Mouse (Mus musculus): ENCODE results near the gene Ntsr1.

Ntsr1 gene

GRCm38 (mm10) chr2:180506281-180506680, 6.5 kb downstream of the Ntsr1 start:
- no peak for DNase-seq (ENCODE audit: extremely low spot score, low read depth, low spot score)

DNA sequence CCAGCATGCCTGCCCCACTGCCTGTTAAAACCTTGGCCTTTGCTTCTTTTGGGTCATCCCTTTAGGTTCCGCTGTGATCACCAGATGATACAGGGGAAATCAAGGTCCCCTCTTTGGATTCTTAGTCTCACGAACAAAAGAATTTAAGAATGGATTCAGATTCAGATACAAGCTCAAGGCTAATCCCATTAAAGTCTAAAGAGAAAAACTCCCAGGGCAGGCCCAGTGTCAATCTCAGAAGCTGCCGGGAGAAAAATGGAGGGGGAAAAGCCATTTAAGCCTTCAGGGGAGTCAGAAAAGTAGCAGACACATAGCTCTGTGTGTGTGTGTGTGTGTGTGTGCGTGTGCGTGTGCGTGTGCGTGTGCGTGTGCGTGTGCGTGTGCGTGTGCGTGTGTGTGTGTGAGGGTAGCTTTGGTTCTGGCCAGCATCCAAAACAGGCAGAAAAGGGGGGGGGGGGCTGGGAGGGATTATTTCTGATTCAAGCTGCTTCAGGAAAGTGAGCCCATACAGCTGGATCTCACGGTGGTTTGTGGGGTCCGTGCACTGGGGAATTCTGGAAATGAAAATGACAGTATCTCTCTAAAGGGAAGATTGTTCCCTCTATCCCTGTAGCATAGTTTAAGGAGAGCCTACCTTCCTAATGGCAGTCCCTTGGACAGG, 8.8 kb downstream of the Ntsr1 start:
- DNase-seq (ENCODE audit: extremely low spot score, low read depth, low spot score), result no peak

DNA sequence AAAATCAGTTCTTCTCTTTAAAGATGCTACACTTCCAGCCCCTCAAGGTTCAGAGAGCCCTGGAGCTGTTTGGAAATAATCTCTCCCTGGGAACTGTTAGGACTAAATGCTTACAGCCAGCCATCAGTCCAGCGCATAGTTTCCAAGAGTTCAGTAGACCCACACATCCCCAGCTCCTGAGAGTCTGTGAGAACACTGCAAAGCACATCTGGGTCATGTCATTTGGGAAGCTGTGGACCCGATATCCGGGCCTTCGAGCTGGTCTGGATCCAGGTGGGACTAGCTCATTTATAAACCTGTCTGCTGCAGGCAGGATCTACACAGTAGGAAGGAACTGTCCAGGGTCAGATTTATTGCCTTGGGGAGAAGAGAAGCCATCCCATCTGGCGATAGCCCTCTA, 11.1 kb downstream of the Ntsr1 start:
- DNase-seq (ENCODE audit: extremely low spot score, low read depth, low spot score), result no peak

- DNase-seq (ENCODE audit: extremely low spot score, low read depth, low spot score), result peak; percentile 26
Measured at GRCm38 (mm10) chr2:180511875-180512661, 12.3 kb downstream of the Ntsr1 start.

DNA sequence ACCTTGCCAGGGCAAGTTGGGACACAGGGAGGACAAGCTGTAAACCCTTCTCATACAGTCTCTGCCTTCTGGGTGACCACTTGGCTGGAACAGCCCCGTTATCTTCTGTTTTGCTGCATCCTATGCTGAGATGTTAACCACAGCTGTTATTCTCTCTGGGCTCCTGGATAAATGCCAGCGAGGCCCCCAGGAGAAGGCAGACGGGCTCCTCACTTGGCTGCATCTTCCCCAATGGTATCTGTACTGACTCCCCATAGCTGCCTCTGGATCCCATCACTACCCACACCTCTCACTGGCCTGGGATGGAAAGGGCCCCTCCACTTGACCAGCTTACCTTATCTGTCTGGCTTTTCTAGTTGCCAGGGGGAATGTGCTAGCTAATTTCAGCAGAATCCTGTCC, 13.2 kb downstream of the Ntsr1 start:
- DNase-seq (ENCODE audit: extremely low spot score, low read depth, low spot score), result no peak

- DNase-seq (ENCODE audit: extremely low spot score, low read depth, low spot score), result no peak
Measured at GRCm38 (mm10) chr2:180513835-180514234, 14.1 kb downstream of the Ntsr1 start.

GRCm38 (mm10) chr2:180521437-180522221, 21.9 kb downstream of the Ntsr1 start:
- DNase-seq (ENCODE audit: extremely low spot score, low read depth, low spot score), result no peak

GRCm38 (mm10) chr2:180522825-180523224, 23.0 kb downstream of the Ntsr1 start:
- no peak for DNase-seq (ENCODE audit: extremely low spot score, low read depth, low spot score)

DNA sequence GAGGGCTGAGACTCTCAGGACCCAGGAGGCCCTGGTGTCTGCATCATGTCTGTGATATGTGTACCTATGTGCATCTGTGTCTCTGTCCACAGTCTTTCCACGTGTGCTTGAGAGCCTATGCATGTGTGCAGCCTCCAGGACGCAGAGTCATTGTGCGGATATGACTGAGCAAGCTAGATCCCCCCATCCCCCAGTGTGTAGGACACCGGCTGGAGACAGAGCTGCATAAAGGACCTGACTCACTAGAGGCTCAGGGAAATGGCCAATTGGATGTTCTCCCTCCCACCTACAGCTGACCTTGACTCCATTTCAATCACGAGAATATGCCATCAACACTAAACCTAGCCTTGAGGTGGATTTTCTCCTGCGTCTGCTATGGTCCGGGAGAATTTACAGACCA, 27.7 kb downstream of the Ntsr1 start:
- no peak for DNase-seq (ENCODE audit: extremely low spot score, low read depth, low spot score)

DNA sequence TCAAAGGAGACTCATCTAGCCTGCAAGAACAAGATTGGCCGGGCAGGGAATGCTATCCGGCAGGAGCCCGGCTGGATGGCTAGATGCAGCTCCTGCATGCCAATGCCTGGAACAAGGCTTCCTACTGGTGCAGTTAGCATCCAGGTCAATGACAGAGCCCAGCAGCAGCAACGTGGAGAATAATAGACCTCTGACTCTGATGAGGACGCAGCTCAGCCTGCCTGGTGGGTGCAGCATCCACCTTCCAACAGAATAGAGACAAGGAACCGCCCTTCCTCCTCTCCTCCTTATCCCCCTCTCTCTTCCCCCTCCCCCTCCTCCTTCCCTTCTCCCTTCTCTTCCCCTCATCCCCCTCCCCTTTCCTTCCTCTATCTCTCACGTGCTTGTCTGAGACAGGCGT, 28.1 kb downstream of the Ntsr1 start:
- DNase-seq (ENCODE audit: extremely low spot score, low read depth, low spot score), result no peak

DNA sequence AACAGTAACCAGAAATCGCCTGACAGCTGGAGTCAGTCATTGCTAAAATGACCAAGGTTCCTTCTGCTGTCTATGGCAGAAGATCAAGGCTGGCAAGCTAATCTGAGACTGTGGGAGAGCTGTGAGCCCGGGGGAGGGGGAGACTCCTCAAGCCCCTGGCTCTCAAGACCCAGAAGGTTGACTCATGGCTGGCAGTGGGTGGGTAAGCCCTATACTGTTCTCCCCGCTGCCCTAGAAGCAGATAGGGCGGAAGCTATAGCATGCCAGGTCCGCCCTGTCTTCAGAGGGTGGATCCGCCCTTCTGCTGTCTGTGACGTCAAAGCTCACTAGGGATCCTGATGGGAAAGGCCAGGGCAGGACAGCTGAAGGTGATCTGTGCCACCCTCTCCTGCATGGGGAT, 30.4 kb downstream of the Ntsr1 start:
- DNase-seq (ENCODE audit: extremely low spot score, low read depth, low spot score), result no peak

DNA sequence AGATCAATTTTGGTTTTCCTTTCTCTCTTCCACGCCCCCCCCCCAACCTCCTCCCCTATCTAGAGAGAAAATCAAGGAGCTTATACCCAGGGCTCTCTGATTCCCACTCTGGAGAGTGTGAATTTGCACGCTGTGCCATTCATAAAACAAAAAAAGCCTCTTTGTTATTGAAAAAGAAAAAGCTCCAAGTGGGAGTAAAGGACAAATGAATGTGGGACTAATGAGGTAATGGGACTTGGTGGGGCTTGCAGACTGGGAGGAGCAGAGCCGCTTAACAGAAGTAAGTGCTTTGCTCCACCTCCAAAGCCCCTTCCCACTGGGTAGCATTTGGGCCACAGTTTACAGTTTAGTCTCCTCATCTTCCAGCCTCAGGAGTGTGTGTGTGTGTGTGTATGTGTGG, 30.8 kb downstream of the Ntsr1 start:
- no peak for DNase-seq (ENCODE audit: extremely low spot score, low read depth, low spot score)

DNA sequence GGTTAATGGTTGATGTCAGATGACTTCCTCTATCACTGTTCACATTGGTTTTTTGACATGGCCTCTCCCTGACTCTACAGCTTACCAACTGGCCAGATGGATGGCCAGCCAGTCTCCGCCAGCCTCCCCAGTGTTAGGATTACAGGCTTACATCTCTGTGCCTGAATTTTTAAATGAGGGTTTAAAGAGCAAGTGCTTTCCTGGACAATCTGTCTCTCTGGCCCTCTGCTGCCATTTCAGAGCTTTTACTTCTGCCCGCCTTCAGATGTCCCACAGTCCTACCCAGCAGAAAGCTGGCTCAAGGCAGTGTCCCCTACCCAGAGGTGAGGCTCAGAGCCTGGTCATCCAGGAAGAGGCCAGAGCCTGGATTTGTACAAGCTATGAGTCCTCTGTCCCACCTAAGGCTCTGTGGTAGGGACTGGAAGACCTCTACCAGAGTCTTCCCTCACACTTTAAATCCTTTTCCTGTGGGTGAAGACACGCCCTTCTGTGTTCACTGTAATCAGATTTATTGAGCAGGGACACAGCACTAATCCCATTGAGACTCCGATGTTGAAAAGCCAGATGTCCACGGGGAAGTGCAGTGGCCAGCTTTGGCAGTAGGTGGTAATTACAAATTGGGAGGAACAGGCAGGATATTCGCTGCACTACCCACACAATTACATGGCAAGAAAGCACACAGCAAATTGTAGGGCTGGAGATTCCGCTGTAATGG, 32.1 kb downstream of the Ntsr1 start:
- DNase-seq (ENCODE audit: extremely low spot score, low read depth, low spot score), result no peak

DNA sequence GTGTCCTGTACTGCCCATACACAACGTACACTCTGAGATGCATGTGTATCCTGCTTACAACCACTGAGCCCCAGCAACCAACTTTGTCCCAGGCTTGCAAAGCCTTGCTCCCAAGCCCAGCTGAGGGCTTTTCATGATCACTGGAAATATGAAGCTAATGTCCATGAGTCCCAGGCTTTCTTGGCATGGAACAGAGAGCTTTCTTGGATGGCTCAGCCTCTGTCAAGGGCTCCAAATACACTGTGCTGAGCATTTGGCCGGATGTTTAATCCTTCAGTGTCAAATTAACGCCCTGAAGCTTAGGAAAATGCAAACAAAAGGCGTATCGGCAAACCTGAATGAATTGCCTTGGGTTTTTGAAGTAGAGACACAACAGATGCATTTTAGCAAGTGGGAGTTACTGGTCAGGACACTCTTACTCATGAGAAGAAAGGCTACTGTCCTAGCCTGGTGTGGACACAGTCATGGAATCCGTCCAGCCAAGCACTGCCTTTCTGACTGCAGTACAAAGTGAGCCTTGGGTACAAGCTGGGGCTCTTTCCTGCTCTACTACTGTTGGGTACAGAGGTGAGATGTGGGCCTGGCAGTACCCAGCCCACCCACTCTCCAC, 32.7 kb downstream of the Ntsr1 start:
- DNase-seq (ENCODE audit: extremely low spot score, low read depth, low spot score), result no peak

DNA sequence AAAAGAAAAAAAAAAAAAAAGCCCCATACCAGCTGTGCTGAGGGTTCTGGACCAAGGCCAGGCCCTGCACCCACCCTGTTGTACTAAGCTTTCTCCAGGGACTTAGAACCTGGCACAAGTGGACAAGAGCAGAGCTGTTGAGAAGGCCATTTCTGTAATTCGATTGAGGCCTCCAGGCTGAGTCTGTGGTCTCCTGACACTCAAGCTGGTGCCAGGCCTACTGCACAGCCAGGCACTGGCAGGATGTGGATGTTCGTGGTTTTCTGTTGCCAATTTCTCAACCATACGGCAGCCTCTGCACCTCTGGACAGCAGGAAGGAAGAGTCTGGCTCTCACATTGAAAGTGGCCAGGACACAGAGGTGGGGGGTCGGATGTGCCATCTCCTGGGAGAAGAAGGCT, 33.5 kb downstream of the Ntsr1 start:
- DNase-seq (ENCODE audit: extremely low spot score, low read depth, low spot score), result no peak

DNA sequence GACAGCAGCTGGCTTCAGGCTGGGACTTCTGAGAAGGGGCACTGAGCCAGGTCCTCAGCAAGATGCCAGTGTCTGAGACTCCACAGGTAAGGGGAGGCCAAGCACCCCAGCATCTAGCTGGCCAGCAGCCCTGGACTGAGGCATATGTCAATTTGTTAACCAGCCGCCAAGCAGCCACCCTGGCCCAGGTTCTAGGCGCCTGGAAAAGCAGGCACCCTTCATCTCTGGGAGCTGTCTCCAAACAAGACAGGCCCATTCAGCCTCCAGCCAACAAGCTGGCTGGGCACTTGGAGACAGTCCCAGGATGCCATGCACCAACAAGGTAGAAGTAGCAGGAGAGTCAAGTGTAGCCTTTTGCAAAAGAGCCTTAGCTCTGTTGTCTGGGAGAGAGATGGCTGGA, 43.9 kb downstream of the Ntsr1 start:
- DNase-seq (ENCODE audit: extremely low spot score, low read depth, low spot score), result no peak

DNA sequence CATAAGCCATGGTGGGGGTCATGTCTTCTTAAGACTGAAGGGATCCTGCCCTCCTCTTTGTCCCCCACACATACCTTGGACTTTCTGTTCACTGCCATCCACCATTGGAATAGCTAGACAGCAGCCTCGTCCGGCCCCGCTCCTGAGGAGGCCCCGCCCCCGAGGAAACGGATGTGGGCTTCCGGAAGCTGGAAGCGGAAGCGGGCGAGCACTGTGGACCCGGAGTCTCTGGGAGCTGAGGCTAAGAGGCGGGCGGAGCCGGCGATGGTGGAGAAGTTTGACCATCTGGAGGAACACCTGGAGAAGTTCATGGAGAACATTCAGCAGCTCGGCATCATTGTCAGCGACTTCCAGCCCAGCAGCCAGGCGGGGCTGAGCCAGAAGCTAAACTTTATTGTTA, 45.3 kb downstream of the Ntsr1 start:
- DNase-seq (ENCODE audit: extremely low spot score, low read depth, low spot score), result no peak

DNA sequence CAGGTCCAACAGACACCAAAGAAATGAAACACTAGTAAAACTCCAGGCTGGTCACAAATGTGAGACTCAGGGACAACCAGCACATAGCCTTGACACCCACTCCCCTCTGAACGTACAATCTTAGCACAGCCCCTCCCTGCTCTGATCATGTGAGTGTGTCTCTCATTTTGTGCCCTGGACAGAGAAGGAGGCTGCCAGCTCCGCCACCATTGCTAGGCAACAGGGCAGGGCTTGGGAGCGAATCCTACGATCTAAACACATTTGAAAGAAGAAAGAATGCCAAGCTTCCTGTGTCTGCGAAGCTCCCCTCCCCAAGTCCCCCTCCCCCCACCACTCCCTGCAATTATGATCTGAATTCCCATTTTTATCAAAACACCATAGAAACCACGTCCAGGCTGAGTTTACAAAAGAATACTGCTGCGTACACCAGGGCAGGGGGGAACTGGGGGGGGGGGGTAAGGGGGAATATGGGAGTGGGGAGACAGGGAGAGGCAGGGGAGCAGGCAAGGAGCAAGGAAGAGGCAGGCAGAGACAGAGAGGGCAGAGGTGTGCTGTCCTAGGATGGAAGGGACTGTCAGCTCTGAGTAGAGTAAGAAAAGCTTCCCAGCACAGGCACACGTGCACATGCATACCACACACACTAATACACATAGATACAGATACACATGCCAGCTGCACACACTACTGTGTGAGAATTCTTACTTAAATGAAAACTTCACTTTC, 47.8 kb downstream of the Ntsr1 start:
- no peak for DNase-seq (ENCODE audit: extremely low spot score, low read depth, low spot score)

DNA sequence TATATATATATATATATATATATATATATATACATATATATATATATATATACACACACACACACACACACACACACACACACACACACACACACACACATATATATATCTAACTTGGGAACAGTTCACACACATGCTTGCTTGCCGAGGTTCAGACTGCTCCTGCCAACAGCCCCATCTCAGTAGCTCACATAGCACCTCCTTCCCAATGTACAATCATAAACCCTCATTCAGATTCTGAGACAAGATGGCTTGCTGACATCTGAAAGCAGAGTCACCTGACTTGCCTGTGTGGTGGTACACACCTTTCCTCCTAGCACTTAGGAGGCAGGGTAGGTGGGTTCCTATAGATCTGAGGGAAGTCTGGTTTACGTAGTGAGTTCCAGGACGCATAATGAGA, 52.6 kb downstream of the Ntsr1 start:
- no peak for DNase-seq (ENCODE audit: extremely low spot score, low read depth, low spot score)

- no peak for DNase-seq (ENCODE audit: extremely low spot score, low read depth, low spot score)
Measured at GRCm38 (mm10) chr2:180555219-180555618, 55.4 kb downstream of the Ntsr1 start.

Data from hindlimb bud, embryonic 11.5 days (tissue).